Mouse (Mus musculus) CH12.LX (cell line): ENCODE data around the gene Tmc4.

ENCODE experiments used
- BHLHE40 ChIP-seq: IDR thresholded peaks from 2 replicates; pipeline ENCODE4 v1.6.1; 2011; ENCODE audit warnings: mild to moderate bottlenecking, low read depth, low read length, improper control_type of control experiment
- CTCF ChIP-seq, 2 experiments: IDR thresholded peaks in 1 of 2; conservative IDR thresholded peaks in 1 of 2; 2 replicates each; pipeline ENCODE4 v1.5.1; 2011 to 2012; ENCODE audit warnings: low read depth in 2 of 2, low read length in 2 of 2, improper control_type of control experiment in 1 of 2, inconsistent platforms in 1 of 2, mild to moderate bottlenecking in 1 of 2, moderate library complexity in 1 of 2
- EP300 ChIP-seq: IDR thresholded peaks from 2 replicates; pipeline ENCODE4 v1.6.1; 2011; ENCODE audit warnings: low read length, improper control_type of control experiment
- JUND ChIP-seq: conservative IDR thresholded peaks from 2 replicates; pipeline ENCODE4 v1.6.1; 2011; ENCODE audit warnings: low read depth, low read length, improper control_type of control experiment
- POLR2A ChIP-seq: IDR thresholded peaks from 2 replicates; pipeline ENCODE4 v1.6.1; 2011; ENCODE audit warnings: low read depth, mild to moderate bottlenecking, improper control_type of control experiment, low read length
- RCOR1 ChIP-seq: conservative IDR thresholded peaks from 2 replicates; pipeline ENCODE4 v1.6.1; 2012; ENCODE audit warnings: low read depth, mild to moderate bottlenecking, inconsistent platforms, low read length, improper control_type of control experiment
- ZC3H11A ChIP-seq: IDR thresholded peaks from 2 replicates; pipeline ENCODE4 v1.6.1; 2012; ENCODE audit warnings: low read depth, mild to moderate bottlenecking, inconsistent platforms, low read length, improper control_type of control experiment
- ZMIZ1 ChIP-seq: IDR thresholded peaks from 2 replicates; pipeline ENCODE4 v1.6.1; 2012; ENCODE audit warnings: low read depth, mild to moderate bottlenecking, inconsistent platforms, low read length, improper control_type of control experiment

- TF ChIP-seq POLR2A (no peak), CTCF (conservative IDR thresholded peaks at IDR 0.05 in 1 of 2, IDR thresholded peaks at IDR 0.05 in 1 of 2; ENCODE audit: low read depth in 2 of 2, low read length in 2 of 2) (no peak), ZC3H11A (no peak), BHLHE40 (no peak), ZMIZ1 (no peak), EP300 (no peak), RCOR1 (no peak), JUND (no peak)
Observed at GRCm38 (mm10) chr7:3683908-3684550, 6.7 kb upstream of the Tmc4 start.
